Mouse (Mus musculus) C2C12 (cell line): Measurements from ENCODE around the gene Klk15. TPM values are rescaled to one million over a fixed set of nuclear protein-coding genes. Genes with fewer than 3 reads are reported as not detected.

Source experiments
- H3K27me3 ChIP-seq: one replicate; pipeline ENCODE4 v1.6.1; 2011; ENCODE audit not compliant: control insufficient read depth, insufficient read depth, insufficient read length
- H3K36me3 ChIP-seq: one replicate; pipeline ENCODE4 v1.6.1; 2011; ENCODE audit not compliant: control insufficient read depth, insufficient read depth
- H3K4me3 ChIP-seq: one replicate; pipeline ENCODE4 v1.5.1; 2011; ENCODE audit warnings: mild to moderate bottlenecking, control low read depth; ENCODE audit not compliant: poor library complexity, insufficient read depth, severe bottlenecking
- H3K79me2 ChIP-seq: one replicate; pipeline ENCODE4 v1.6.1; 2011; ENCODE audit not compliant: control insufficient read depth, insufficient read depth
- H3K79me3 ChIP-seq: one replicate; pipeline ENCODE4 v1.6.1; 2011; ENCODE audit warnings: low read depth, control low read depth
- H3ac ChIP-seq: one replicate; pipeline ENCODE3; 2011; ENCODE audit warnings: low read depth; ENCODE audit not compliant: control insufficient read depth, insufficient read length
- CEBPB ChIP-seq: IDR thresholded peaks from one replicate; pipeline ENCODE4 v1.6.1; 2011; ENCODE audit warnings: low read depth, mild to moderate bottlenecking, control low read depth, moderate library complexity
- CTCF ChIP-seq: IDR thresholded peaks from one replicate; pipeline ENCODE4 v1.5.1; 2011; ENCODE audit not compliant: control insufficient read depth, insufficient read depth, insufficient read length
- FOSL1 ChIP-seq: IDR thresholded peaks from one replicate; pipeline ENCODE4 v1.8.0; 2011; ENCODE audit warnings: mild to moderate bottlenecking, low read length; ENCODE audit not compliant: poor library complexity, insufficient read depth, severe bottlenecking
- MAX ChIP-seq: IDR thresholded peaks from one replicate; pipeline ENCODE4 v1.6.1; 2011; ENCODE audit warnings: mild to moderate bottlenecking, control low read depth
- MYOD1 ChIP-seq: IDR thresholded peaks from one replicate; pipeline ENCODE4 v1.6.1; 2011; ENCODE audit warnings: low read depth; ENCODE audit not compliant: control insufficient read depth, insufficient read length
- MYOG ChIP-seq: IDR thresholded peaks from one replicate; pipeline ENCODE4 v1.6.1; 2011; ENCODE audit not compliant: control insufficient read depth, insufficient read length; ENCODE audit errors: extremely low read depth
- USF1 ChIP-seq: IDR thresholded peaks from one replicate; pipeline ENCODE4 v1.6.1; 2011; ENCODE audit warnings: low read depth, mild to moderate bottlenecking, control low read depth, moderate library complexity
- long read RNA-seq, 2 experiments: library from polyadenylated mRNA; unstranded; transcript quantifications; one replicate each; pipeline ENCODE4 v2.0.0; 2019 to 2020
- polyA plus RNA-seq: library from polyadenylated mRNA; unstranded; fragments of >200 nt; fragmentation: generic; extraction: Trizol; gene quantifications from one replicate; pipeline ENCODE4 v1.2.1, GENCODE M21; 2012; ENCODE audit warnings: missing spikeins

The Klk15 gene
- polyA plus RNA-seq, result not detected
- long read RNA-seq, experiment 1, result 0 reads
- long read RNA-seq, experiment 2, result 0 reads

GRCm38 (mm10) chr7:43933440-43933839 is at the start of gene Klk15:
Gene Klk15, plus strand, starts transcription at chr7:43933740.
- Histone ChIP-seq H3K4me3 (no peak within 1 kb of the TSS), H3K27me3 (no peaks in the 10 kb centered on the region)
- TF ChIP-seq MYOD1, result no peak
- TF ChIP-seq CEBPB, result no peak
- no peak for TF ChIP-seq USF1

GRCm38 (mm10) chr7:43891365-43891764 is 42.2 kb upstream of the Klk15 start:
- H3ac ChIP-seq, result no peak overlapping the region
- H3K36me3 ChIP-seq, result no peaks in the 10 kb centered on the region
- no peaks in the 10 kb centered on the region for H3K79me3 ChIP-seq
- no peak for TF ChIP-seq MYOD1
- TF ChIP-seq FOSL1, result no peak
- TF ChIP-seq CEBPB, result no peak
- TF ChIP-seq MAX, result no peak
- TF ChIP-seq MYOG, result no peak
- TF ChIP-seq CTCF, result no peak
- TF ChIP-seq USF1, result no peak
- H3K79me2 ChIP-seq, result no peaks in the 10 kb centered on the region
- no peak overlapping the region for H3K4me3 ChIP-seq
- H3K27me3 ChIP-seq, result peaks cover 3% of the 10 kb centered on the region

More at GRCm38 (mm10) chr7:43933440-43933839, at the start of gene Klk15:
- H3ac ChIP-seq, result no peak within 1 kb of the TSS
- H3K36me3 ChIP-seq, result no peaks in the 10 kb centered on the region
- H3K79me3 ChIP-seq, result no peaks in the 10 kb centered on the region
- H3K79me2 ChIP-seq, result no peaks in the 10 kb centered on the region

GRCm38 (mm10) chr7:43891788-43892187 is 41.8 kb upstream of the Klk15 start:
- Histone ChIP-seq H3ac (no peak overlapping the region), H3K4me3 (no peak overlapping the region), H3K79me2 (no peaks in the 10 kb centered on the region), H3K79me3 (no peaks in the 10 kb centered on the region), H3K36me3 (no peaks in the 10 kb centered on the region), H3K27me3 (peaks cover 5% of the 10 kb centered on the region)
- TF ChIP-seq MYOG (no peak), FOSL1 (no peak), MYOD1 (no peak), CTCF (no peak), MAX (no peak), CEBPB (no peak)

GRCm38 (mm10) chr7:43894836-43895235 is 38.7 kb upstream of the Klk15 start:
- Histone ChIP-seq H3K4me3 (no peak overlapping the region), H3ac (no peak overlapping the region), H3K79me2 (no peaks in the 10 kb centered on the region), H3K27me3 (peaks cover 4% of the 10 kb centered on the region), H3K79me3 (no peaks in the 10 kb centered on the region), H3K36me3 (no peaks in the 10 kb centered on the region)
- TF ChIP-seq CEBPB (no peak), CTCF (peak; percentile 74)

GRCm38 (mm10) chr7:43914821-43915220 is 18.7 kb upstream of the Klk15 start:
- TF ChIP-seq CEBPB, result no peak
- TF ChIP-seq MYOD1, result no peak
- no peak for TF ChIP-seq MAX
- TF ChIP-seq CTCF, result no peak
- no peak for TF ChIP-seq MYOG
- TF ChIP-seq USF1, result no peak
- no peak for TF ChIP-seq FOSL1
- no peak overlapping the region for H3K4me3 ChIP-seq
- no peaks in the 10 kb centered on the region for H3K79me2 ChIP-seq
- no peak overlapping the region for H3ac ChIP-seq
- peaks cover 3% of the 10 kb centered on the region for H3K27me3 ChIP-seq
- H3K36me3 ChIP-seq, result no peaks in the 10 kb centered on the region
- no peaks in the 10 kb centered on the region for H3K79me3 ChIP-seq

- TF ChIP-seq USF1 (no peak), MAX (no peak), CEBPB (no peak), MYOD1 (no peak), CTCF (no peak), FOSL1 (no peak)
- Histone ChIP-seq H3K79me3 (no peaks in the 10 kb centered on the region), H3K27me3 (no peaks in the 10 kb centered on the region), H3K36me3 (no peaks in the 10 kb centered on the region), H3K4me3 (no peak overlapping the region), H3ac (no peak overlapping the region), H3K79me2 (no peaks in the 10 kb centered on the region)
Observed at GRCm38 (mm10) chr7:43918426-43918825, 15.1 kb upstream of the Klk15 start.
